Mouse (Mus musculus): Measurements from ENCODE around the gene Pum1.

GRCm38 (mm10) chr4:130774822-130775221 is 111.7 kb downstream of the Pum1 start:
- TF ChIP-seq TAL1 (conservative IDR thresholded peaks at IDR 0.05; ENCODE audit: low read depth, low read length) (no peak), CTCF (IDR thresholded peaks at IDR 0.05; ENCODE audit: low read depth, low read length) (no peak), GATA2 (IDR thresholded peaks at IDR 0.05; ENCODE audit: borderline replicate concordance, low read depth, low read length) (no peak), GATA1 (IDR thresholded peaks at IDR 0.05; ENCODE audit: borderline replicate concordance, low read length) (no peak), POLR2AphosphoS5 (IDR thresholded peaks at IDR 0.05; ENCODE audit: insufficient replicate concordance, low read depth, low read length) (no peak)

Measured in G1E (cell line).